Mouse (Mus musculus) MEL (cell line): ENCODE measurements around the gene Spag7. TPM values are rescaled to one million over a fixed set of nuclear protein-coding genes. Genes with fewer than 3 reads are reported as not detected.

Experiments used
- DNase-seq: peaks from one replicate; pipeline ENCODE4 v3.0.0; 2011; ENCODE audit warnings: low read depth, low spot score
- H3K27ac ChIP-seq: 2 replicates; pipeline ENCODE4 v1.5.1; 2012; ENCODE audit warnings: low read depth, mild to moderate bottlenecking, control low read depth, low read length, moderate library complexity; ENCODE audit not compliant: control insufficient read depth
- H3K27me3 ChIP-seq, 2 experiments: fragments of 150-350 bp in 1 of 2; sonication (generic) in 1 of 2; 2 replicates each; pipeline ENCODE4 v1.6.1; 2012; ENCODE audit warnings: low read length in 2 of 2, mild to moderate bottlenecking in 2 of 2, improper control_type of control experiment in 1 of 2, moderate library complexity in 1 of 2; ENCODE audit not compliant: insufficient read depth in 2 of 2, control insufficient read depth in 1 of 2
- H3K36me3 ChIP-seq, 2 experiments: 2 replicates each; pipeline ENCODE4 v1.6.1; 2012 to 2014; ENCODE audit warnings: low read length in 2 of 2, improper control_type of control experiment in 1 of 2, inconsistent platforms in 1 of 2, mild to moderate bottlenecking in 1 of 2; ENCODE audit not compliant: insufficient read depth in 2 of 2, control insufficient read depth in 1 of 2
- H3K4me1 ChIP-seq, 2 experiments: fragments of 150-350 bp in 1 of 2; sonication (generic) in 1 of 2; 2 replicates each; pipeline ENCODE4 v1.6.1; 2012; ENCODE audit warnings: low read length in 2 of 2, improper control_type of control experiment in 1 of 2, mild to moderate bottlenecking in 1 of 2; ENCODE audit not compliant: insufficient read depth in 2 of 2, control insufficient read depth in 1 of 2
- H3K4me3 ChIP-seq, 2 experiments: fragments of 150-350 bp in 1 of 2; sonication (generic) in 1 of 2; 2 replicates each; pipeline ENCODE4 v1.5.1; 2012; ENCODE audit warnings: low read depth in 2 of 2, low read length in 2 of 2, mild to moderate bottlenecking in 2 of 2, moderate library complexity in 2 of 2, control low read depth in 1 of 2, improper control_type of control experiment in 1 of 2; ENCODE audit not compliant: control insufficient read depth in 1 of 2, insufficient read depth in 1 of 2
- H3K79me2 ChIP-seq: 2 replicates; pipeline ENCODE4 v1.6.1; 2012; ENCODE audit warnings: mild to moderate bottlenecking, low read length, moderate library complexity; ENCODE audit not compliant: control insufficient read depth, poor library complexity, insufficient read depth
- H3K9ac ChIP-seq: 2 replicates; pipeline ENCODE4 v1.6.1; 2012; ENCODE audit warnings: low read depth, mild to moderate bottlenecking, control low read depth, low read length, moderate library complexity; ENCODE audit not compliant: control insufficient read depth, poor library complexity, severe bottlenecking
- H3K9me3 ChIP-seq: fragments of 150-350 bp; sonication (generic); replicated peaks from 2 replicates; pipeline ENCODE4 v1.6.1; 2012; ENCODE audit warnings: mild to moderate bottlenecking, low read length, improper control_type of control experiment, moderate library complexity; ENCODE audit not compliant: insufficient read depth
- CHD1 ChIP-seq: IDR thresholded peaks from 2 replicates; pipeline ENCODE4 v1.6.1; 2012; ENCODE audit warnings: low read depth, mild to moderate bottlenecking, inconsistent platforms, low read length, improper control_type of control experiment
- E2F4 ChIP-seq: IDR thresholded peaks from 2 replicates; pipeline ENCODE4 v1.6.1; 2011; ENCODE audit warnings: low read depth, low read length, improper control_type of control experiment, borderline replicate concordance
- GATA1 ChIP-seq: IDR thresholded peaks from 2 replicates; pipeline ENCODE4 v1.6.1; 2011; ENCODE audit warnings: low read depth, low read length, improper control_type of control experiment
- JUND ChIP-seq: IDR thresholded peaks from 2 replicates; pipeline ENCODE4 v1.6.1; 2011; ENCODE audit warnings: low read depth, mild to moderate bottlenecking, improper control_type of control experiment, low read length
- MAZ ChIP-seq: IDR thresholded peaks from 2 replicates; pipeline ENCODE4 v1.6.1; 2012; ENCODE audit warnings: low read depth, mild to moderate bottlenecking, inconsistent platforms, low read length, improper control_type of control experiment
- MEF2A ChIP-seq: IDR thresholded peaks from 2 replicates; pipeline ENCODE4 v1.6.1; 2014; ENCODE audit warnings: low read depth, mild to moderate bottlenecking, inconsistent platforms, low read length, improper control_type of control experiment; ENCODE audit not compliant: poor library complexity, insufficient replicate concordance, severe bottlenecking; ENCODE audit errors: extremely low read depth
- MXI1 ChIP-seq: IDR thresholded peaks from 2 replicates; pipeline ENCODE4 v1.6.1; 2011; ENCODE audit warnings: mild to moderate bottlenecking, low read depth, low read length, improper control_type of control experiment
- MYB ChIP-seq: IDR thresholded peaks from 2 replicates; pipeline ENCODE4 v1.6.1; 2011; ENCODE audit warnings: mild to moderate bottlenecking, low read depth, low read length, improper control_type of control experiment
- MYC ChIP-seq: IDR thresholded peaks from 2 replicates; pipeline ENCODE4 v1.6.1; 2011; ENCODE audit warnings: low read depth, mild to moderate bottlenecking, low read length, improper control_type of control experiment, moderate library complexity
- NELFE ChIP-seq: IDR thresholded peaks from 2 replicates; pipeline ENCODE4 v1.6.1; 2011; ENCODE audit warnings: low read depth, low read length, improper control_type of control experiment
- POLR2A ChIP-seq, 2 experiments: IDR thresholded peaks; 2 replicates each; pipeline ENCODE4 v1.6.1; 2011 to 2012; ENCODE audit warnings: low read length in 2 of 2, mild to moderate bottlenecking in 2 of 2, control low read depth in 1 of 2, improper control_type of control experiment in 1 of 2, low read depth in 1 of 2, moderate library complexity in 1 of 2; ENCODE audit not compliant: control insufficient read depth in 1 of 2, insufficient read depth in 1 of 2, poor library complexity in 1 of 2
- RCOR1 ChIP-seq: IDR thresholded peaks from 2 replicates; pipeline ENCODE4 v1.6.1; 2012; ENCODE audit warnings: low read depth, mild to moderate bottlenecking, inconsistent platforms, low read length, improper control_type of control experiment
- TCF12 ChIP-seq: IDR thresholded peaks from 2 replicates; pipeline ENCODE4 v1.6.1; 2014; ENCODE audit warnings: low read depth, mild to moderate bottlenecking, inconsistent platforms, low read length, improper control_type of control experiment, moderate library complexity
- USF1 ChIP-seq: IDR thresholded peaks from 2 replicates; pipeline ENCODE4 v1.6.1; 2014; ENCODE audit warnings: low read depth, mild to moderate bottlenecking, inconsistent platforms, low read length, improper control_type of control experiment, moderate library complexity
- USF2 ChIP-seq, 2 experiments: IDR thresholded peaks; 2 replicates each; pipeline ENCODE4 v1.6.1; 2011 to 2012; ENCODE audit warnings: improper control_type of control experiment in 2 of 2, low read length in 2 of 2, borderline replicate concordance in 1 of 2, inconsistent platforms in 1 of 2, low read depth in 1 of 2, mild to moderate bottlenecking in 1 of 2; ENCODE audit not compliant: insufficient read depth in 1 of 2
- ZC3H11A ChIP-seq: IDR thresholded peaks from 2 replicates; pipeline ENCODE4 v1.6.1; 2012; ENCODE audit warnings: low read depth, mild to moderate bottlenecking, inconsistent platforms, low read length, improper control_type of control experiment
- ZKSCAN1 ChIP-seq: IDR thresholded peaks from 2 replicates; pipeline ENCODE4 v1.6.1; 2012; ENCODE audit warnings: low read depth, mild to moderate bottlenecking, inconsistent platforms, low read length, improper control_type of control experiment, moderate library complexity
- ZMIZ1 ChIP-seq: IDR thresholded peaks from 2 replicates; pipeline ENCODE4 v1.6.1; 2012; ENCODE audit warnings: low read depth, mild to moderate bottlenecking, inconsistent platforms, low read length, improper control_type of control experiment, moderate library complexity
- polyA plus RNA-seq, 2 experiments: library from polyadenylated mRNA; stranded (reverse) in 1 of 2; unstranded in 1 of 2; fragments of >175 nt in 1 of 2; fragments of >200 nt in 1 of 2; gene quantifications; 2 replicates each; pipeline versions ENCODE4 v1.2.1 to v1.2.4; 2012; ENCODE audit warnings: low replicate concordance in 2 of 2, low read depth in 1 of 2; ENCODE audit not compliant: insufficient read length in 2 of 2, insufficient read depth in 1 of 2, missing spikeins in 1 of 2
- total RNA-seq: library from RNA; depleted of rRNA; stranded (reverse); fragments of 300-350 nt; gene quantifications from 2 replicates; pipeline ENCODE4 v1.2.3, GENCODE M21; 2012

The Spag7 gene
- total and polyA plus RNA-seq, 3 experiments = 76.4 to 99.6 TPM; not detected in 1

GRCm38 (mm10) chr11:70693504-70693903 is 24.3 kb upstream of the Spag7 start:
- Histone ChIP-seq H3K79me2 (no peaks in the 10 kb centered on the region), H3K9me3 (no peaks in the 10 kb centered on the region), H3K9ac (no peak overlapping the region), H3K4me3 (no peak overlapping the region), H3K27ac (no peak overlapping the region), H3K4me1 (no peaks in the 10 kb centered on the region; a peak in 1 of 4 replicates), H3K27me3 (no peaks in the 10 kb centered on the region), H3K36me3 (no peaks in the 10 kb centered on the region)
- DNase-seq = no peak
- TF ChIP-seq GATA1 (no peak), MAZ (no peak), MXI1 (no peak), NELFE (no peak), JUND (no peak), USF1 (no peak), E2F4 (no peak), ZKSCAN1 (no peak), ZMIZ1 (no peak), USF2 (IDR thresholded peaks at IDR 0.05; ENCODE audit: borderline replicate concordance in 1 of 2, insufficient read depth in 1 of 2, low read depth in 1 of 2, low read length in 2 of 2) (no peak), CHD1 (no peak), ZC3H11A (no peak), TCF12 (no peak), MYB (no peak)

- Histone ChIP-seq H3K9me3 (no peaks in the 10 kb centered on the region), H3K27me3 (no peaks in the 10 kb centered on the region), H3K36me3 (peaks cover 0 to 5% of the 10 kb centered on the region in 2 experiments; a peak in 2 of 4 replicates), H3K79me2 (peaks cover 4% of the 10 kb centered on the region; the same call in 1 of the 2 replicates), H3K4me1 (peaks cover 0 to 9% of the 10 kb centered on the region in 2 experiments; a peak in 2 of 4 replicates), H3K27ac (no peak overlapping the region), H3K9ac (no peak overlapping the region), H3K4me3 (no peak overlapping the region)
- no peak for DNase-seq
- TF ChIP-seq MEF2A = no peak
- TF ChIP-seq RCOR1 = no peak
- no peak for TF ChIP-seq MYC
- TF ChIP-seq USF1 = no peak
- no peak for TF ChIP-seq CHD1
- TF ChIP-seq POLR2A (IDR thresholded peaks at IDR 0.05; ENCODE audit: control insufficient read depth in 1 of 2, insufficient read depth in 1 of 2, low read depth in 1 of 2, low read length in 2 of 2, poor library complexity in 1 of 2) = no peak
- TF ChIP-seq GATA1 = no peak
Observed at GRCm38 (mm10) chr11:70689578-70689977, 20.4 kb upstream of the Spag7 start.
